Mouse (Mus musculus) liver, embryonic 11.5 days (tissue): Measurements from ENCODE around the gene Ccdc191. TPM values are rescaled to one million over a fixed set of nuclear protein-coding genes. Genes with fewer than 3 reads are reported as not detected.

ENCODE experiments used
- ATAC-seq: fragments of 200-750 bp; cut with Nextera tagmentation; replicated peaks from 2 replicates; pipeline ENCODE4 v1.8.0; 2017; ENCODE audit warnings: moderate number of reproducible peaks, mild to moderate bottlenecking, moderate TSS enrichment, moderate library complexity; ENCODE audit not compliant: low FRiP score
- DNase-seq: peaks from one replicate; pipeline ENCODE4 v3.0.0-alpha.2; 2017; ENCODE audit warnings: low spot score
- H3K27ac ChIP-seq: fragments of 300-500 bp; sonication (generic); 2 replicates; pipeline ENCODE4 v1.5.1; 2014; ENCODE audit warnings: mild to moderate bottlenecking, low read depth, low read length, control low read depth
- H3K27me3 ChIP-seq: fragments of 300-500 bp; sonication (generic); replicated peaks from 2 replicates; pipeline ENCODE4 v1.6.1; 2014; ENCODE audit warnings: low read length, mixed read lengths; ENCODE audit not compliant: control insufficient read depth, insufficient read depth
- H3K36me3 ChIP-seq: fragments of 300-500 bp; sonication (generic); 2 replicates; pipeline ENCODE4 v1.6.1; 2014; ENCODE audit warnings: mild to moderate bottlenecking, low read length, moderate library complexity, mixed read lengths; ENCODE audit not compliant: control insufficient read depth, insufficient read depth
- H3K4me1 ChIP-seq: fragments of 300-500 bp; sonication (generic); replicated peaks from 2 replicates; pipeline ENCODE4 v1.6.1; 2014; ENCODE audit warnings: low read length, mixed read lengths; ENCODE audit not compliant: control insufficient read depth, insufficient read depth
- H3K4me2 ChIP-seq: fragments of 300-500 bp; sonication (generic); 2 replicates; pipeline ENCODE4 v1.6.1; 2014; ENCODE audit warnings: mild to moderate bottlenecking, control low read depth, moderate library complexity
- H3K4me3 ChIP-seq: fragments of 300-500 bp; sonication (generic); 2 replicates; pipeline ENCODE4 v1.5.1; 2014; ENCODE audit warnings: low read depth, low read length, control low read depth
- H3K9ac ChIP-seq: fragments of 300-500 bp; sonication (generic); 2 replicates; pipeline ENCODE4 v1.6.1; 2014; ENCODE audit warnings: low read depth, low read length, control low read depth
- H3K9me3 ChIP-seq: fragments of 300-500 bp; sonication (generic); 2 replicates; pipeline ENCODE4 v1.6.1; 2016; ENCODE audit warnings: low read length, inconsistent platforms, mixed read lengths; ENCODE audit not compliant: control insufficient read depth
- WGBS: fragments of 180-500 bp; shearing (Covaris S2); extraction: QIAGEN DNeasy Blood & Tissue Kit; methylation state at CpG from one replicate; pipeline ENCODE4 v1.1.7; 2014; 5-methylcytosine and 5-hydroxymethylcytosine counted together
- polyA plus RNA-seq: library from polyadenylated mRNA; unstranded; fragments of >200 nt; fragmentation: Nextera tagmentation; extraction: Ambion mirVana; gene quantifications from 2 replicates; pipeline ENCODE4 v1.2.1, GENCODE M21; 2014

Gene Ccdc191
- polyA plus RNA-seq, 1 experiment from 2014 or later, result 9.4 TPM

- ATAC-seq, result no peak
Measured at GRCm38 (mm10) chr16:43922630-43923029, 33.0 kb downstream of the Ccdc191 start.

GRCm38 (mm10) chr16:43925001-43925558, 35.5 kb downstream of the Ccdc191 start:
- no peak overlapping the region for H3K4me3 ChIP-seq
- no peak overlapping the region for H3K4me2 ChIP-seq
- ATAC-seq (no peak), DNase-seq (no peak)
- WGBS, result 59% methylated on average over 6 of the region's 6 CpGs
- H3K9me3 ChIP-seq, result no peaks in the 10 kb centered on the region
- H3K36me3 ChIP-seq, result no peaks in the 10 kb centered on the region
- H3K27ac ChIP-seq, result no peak overlapping the region
- no peaks in the 10 kb centered on the region for H3K4me1 ChIP-seq
- no peak overlapping the region for H3K9ac ChIP-seq
- no peaks in the 10 kb centered on the region for H3K27me3 ChIP-seq

More at GRCm38 (mm10) chr16:43922630-43923029, 33.0 kb downstream of the Ccdc191 start:
- Histone ChIP-seq H3K4me1 (0 out of 2 replicates have a peak, but pooled peaks cover 3% of the 10 kb centered on the region), H3K9ac (no peak overlapping the region), H3K4me3 (no peak overlapping the region), H3K4me2 (no peak overlapping the region), H3K36me3 (no peaks in the 10 kb centered on the region), H3K27ac (no peak overlapping the region), H3K9me3 (no peaks in the 10 kb centered on the region), H3K27me3 (no peaks in the 10 kb centered on the region)
- no peak for DNase-seq
- 64% methylated on average over 3 of the region's 3 CpGs for WGBS

GRCm38 (mm10) chr16:43925846-43926245, 36.2 kb downstream of the Ccdc191 start:
- Histone ChIP-seq H3K9me3 (no peaks in the 10 kb centered on the region), H3K4me1 (no peaks in the 10 kb centered on the region), H3K27ac (no peak overlapping the region), H3K4me2 (no peak overlapping the region), H3K27me3 (no peaks in the 10 kb centered on the region), H3K4me3 (no peak overlapping the region), H3K36me3 (no peaks in the 10 kb centered on the region), H3K9ac (no peak overlapping the region)
- WGBS, result 76% methylated on average over 1 of the region's 1 CpGs
- ATAC-seq (no peak), DNase-seq (no peak)

GRCm38 (mm10) chr16:43926341-43926859, 36.8 kb downstream of the Ccdc191 start, which contains the start of gene Qtrt2:
Gene Qtrt2, minus strand, starts transcription at chr16:43926809.
- no peak for DNase-seq
- Histone ChIP-seq H3K9ac (no peak within 1 kb of the TSS), H3K4me2 (no peak within 1 kb of the TSS), H3K36me3 (no peaks in the 10 kb centered on the region), H3K9me3 (no peaks in the 10 kb centered on the region), H3K27me3 (no peaks in the 10 kb centered on the region), H3K4me1 (no peaks in the 10 kb centered on the region), H3K27ac (no peak within 1 kb of the TSS), H3K4me3 (no peak within 1 kb of the TSS)
- WGBS, result 73% methylated on average over 6 of the region's 6 CpGs
- ATAC-seq, result no peak

GRCm38 (mm10) chr16:43930577-43930976, 41.0 kb downstream of the Ccdc191 start:
- Histone ChIP-seq H3K36me3 (no peaks in the 10 kb centered on the region), H3K27me3 (no peaks in the 10 kb centered on the region), H3K27ac (no peak overlapping the region), H3K9ac (no peak overlapping the region), H3K4me1 (no peaks in the 10 kb centered on the region), H3K4me3 (no peak overlapping the region), H3K4me2 (no peak overlapping the region), H3K9me3 (no peaks in the 10 kb centered on the region)
- DNase-seq, result no peak
- no peak for ATAC-seq

- DNase-seq (no peak), ATAC-seq (no peak)
- Histone ChIP-seq H3K4me1 (peaks cover 5% of the 10 kb centered on the region; the same call in 1 of the 2 replicates), H3K27ac (no peak overlapping the region), H3K27me3 (no peaks in the 10 kb centered on the region), H3K9ac (no peak overlapping the region), H3K4me3 (no peak overlapping the region), H3K4me2 (no peak overlapping the region), H3K36me3 (no peaks in the 10 kb centered on the region), H3K9me3 (no peaks in the 10 kb centered on the region)
- 76% methylated on average over 3 of the region's 3 CpGs for WGBS
Measured at GRCm38 (mm10) chr16:43931502-43931901, 41.9 kb downstream of the Ccdc191 start.

GRCm38 (mm10) chr16:43932319-43932718, 42.7 kb downstream of the Ccdc191 start:
- Histone ChIP-seq H3K9ac (no peak overlapping the region), H3K36me3 (no peaks in the 10 kb centered on the region), H3K4me2 (no peak overlapping the region), H3K9me3 (no peaks in the 10 kb centered on the region), H3K4me1 (peaks cover 8% of the 10 kb centered on the region; the same call in 1 of the 2 replicates), H3K4me3 (no peak overlapping the region), H3K27me3 (no peaks in the 10 kb centered on the region), H3K27ac (no peak overlapping the region)
- WGBS, result 84% methylated on average over 7 of the region's 7 CpGs
- ATAC-seq (no peak), DNase-seq (no peak)

GRCm38 (mm10) chr16:43933041-43933440, 43.4 kb downstream of the Ccdc191 start:
- Histone ChIP-seq H3K9ac (no peak overlapping the region), H3K4me1 (peaks cover 8% of the 10 kb centered on the region; the same call in 1 of the 2 replicates), H3K9me3 (no peaks in the 10 kb centered on the region), H3K4me3 (no peak overlapping the region), H3K4me2 (no peak overlapping the region), H3K27me3 (no peaks in the 10 kb centered on the region), H3K36me3 (no peaks in the 10 kb centered on the region), H3K27ac (no peak overlapping the region)
- 83% methylated on average over 6 of the region's 6 CpGs for WGBS
- ATAC-seq (no peak), DNase-seq (no peak)

- Histone ChIP-seq H3K36me3 (no peaks in the 10 kb centered on the region), H3K4me3 (no peak overlapping the region), H3K9ac (no peak overlapping the region), H3K4me1 (peaks cover 8% of the 10 kb centered on the region; the same call in 1 of the 2 replicates), H3K4me2 (no peak overlapping the region), H3K9me3 (no peaks in the 10 kb centered on the region), H3K27ac (no peak overlapping the region), H3K27me3 (no peaks in the 10 kb centered on the region)
- ATAC-seq (no peak), DNase-seq (no peak)
- WGBS, result 88% methylated on average over 8 of the region's 8 CpGs
Measured at GRCm38 (mm10) chr16:43934856-43935255, 45.3 kb downstream of the Ccdc191 start.
